Mouse (Mus musculus): ENCODE data around the gene Tgm7.

GRCm38 (mm10) chr2:121057997-121058396 is 51.6 kb downstream of the Tgm7 start:
- no peak for TF ChIP-seq CTCF (IDR thresholded peaks at IDR 0.05; ENCODE audit: control insufficient read depth, insufficient read depth, low read length)
- no peak for TF ChIP-seq POLR2A (IDR thresholded peaks at IDR 0.05; ENCODE audit: borderline replicate concordance, control insufficient read depth, low read depth, low read length)

Measured in bone marrow, adult 2 months (tissue).